Mouse (Mus musculus) natural killer cell, adult 2 months (primary cell): ENCODE data around the gene Dnajc16.
"Not testable (repeated sequence)": the region's sequence is repeated elsewhere in the genome, so short reads cannot be mapped to it uniquely, and the experiment has no call there.

ENCODE experiments used
- DNase-seq, 2 experiments: peaks; one replicate each; pipeline ENCODE4 v3.0.0; 2022; ENCODE audit warnings: low spot score in 2 of 2

The Dnajc16 gene

DNA sequence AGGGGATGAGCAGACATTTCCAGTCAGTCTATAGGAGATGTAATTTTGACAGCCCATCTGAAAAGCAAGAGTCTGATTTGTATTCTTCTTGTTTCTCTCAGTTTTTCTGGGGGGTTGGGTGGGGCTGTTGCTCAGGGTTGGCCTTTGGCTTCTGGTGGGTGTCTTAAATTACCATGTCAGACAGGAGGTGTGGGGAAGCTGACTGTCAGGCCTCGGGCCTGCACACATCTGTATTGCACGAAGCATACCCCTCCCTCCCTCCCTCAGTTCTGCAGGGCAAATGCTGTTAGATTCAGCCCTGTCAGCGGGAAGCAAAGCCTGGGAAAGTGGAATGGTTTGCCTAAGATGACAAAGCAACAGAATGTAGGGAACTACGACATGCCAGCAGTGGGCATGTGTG is 6.2 kb upstream of the Dnajc16 start:
- DNase-seq, result no peak

DNA sequence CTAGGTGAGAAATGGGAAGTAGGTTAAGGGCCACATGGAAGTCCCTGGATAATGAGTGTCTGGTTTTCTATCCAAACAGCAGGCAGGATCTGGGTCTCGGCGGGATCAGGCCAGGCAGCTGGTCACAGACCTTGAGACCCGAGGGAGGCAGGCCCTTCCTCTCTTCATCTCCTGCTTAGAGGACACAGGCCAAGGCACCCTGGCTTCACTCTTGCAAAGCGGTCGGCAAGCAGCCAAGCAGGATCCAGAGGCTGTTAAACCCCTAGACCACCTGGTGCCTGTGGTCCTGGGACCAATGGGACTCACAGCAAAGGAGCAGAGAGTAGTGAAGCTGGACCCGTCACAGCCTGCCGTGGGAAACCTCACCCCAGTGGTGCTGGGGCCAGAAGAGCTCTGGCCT is 5.6 kb upstream of the Dnajc16 start:
- no peak for DNase-seq

DNA sequence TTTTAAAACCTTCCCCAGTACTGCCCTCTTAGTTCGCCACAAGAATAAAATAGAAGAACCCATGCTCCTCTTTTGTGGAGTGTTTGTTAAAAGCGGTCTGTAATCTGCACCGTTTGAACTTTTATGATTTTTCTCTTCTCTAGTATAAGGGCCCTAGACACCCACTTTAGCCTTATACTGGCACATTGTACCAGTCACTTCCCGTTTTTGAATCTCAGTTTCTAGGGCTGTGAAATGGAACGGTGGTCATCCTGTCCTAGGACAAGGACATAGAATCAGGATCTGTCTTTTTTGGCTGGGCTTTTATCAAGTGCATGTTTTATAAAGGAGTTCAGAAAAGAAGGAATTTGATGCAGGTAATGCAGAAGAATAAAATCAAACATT is 3.4 kb upstream of the Dnajc16 start:
- no peak for DNase-seq

DNA sequence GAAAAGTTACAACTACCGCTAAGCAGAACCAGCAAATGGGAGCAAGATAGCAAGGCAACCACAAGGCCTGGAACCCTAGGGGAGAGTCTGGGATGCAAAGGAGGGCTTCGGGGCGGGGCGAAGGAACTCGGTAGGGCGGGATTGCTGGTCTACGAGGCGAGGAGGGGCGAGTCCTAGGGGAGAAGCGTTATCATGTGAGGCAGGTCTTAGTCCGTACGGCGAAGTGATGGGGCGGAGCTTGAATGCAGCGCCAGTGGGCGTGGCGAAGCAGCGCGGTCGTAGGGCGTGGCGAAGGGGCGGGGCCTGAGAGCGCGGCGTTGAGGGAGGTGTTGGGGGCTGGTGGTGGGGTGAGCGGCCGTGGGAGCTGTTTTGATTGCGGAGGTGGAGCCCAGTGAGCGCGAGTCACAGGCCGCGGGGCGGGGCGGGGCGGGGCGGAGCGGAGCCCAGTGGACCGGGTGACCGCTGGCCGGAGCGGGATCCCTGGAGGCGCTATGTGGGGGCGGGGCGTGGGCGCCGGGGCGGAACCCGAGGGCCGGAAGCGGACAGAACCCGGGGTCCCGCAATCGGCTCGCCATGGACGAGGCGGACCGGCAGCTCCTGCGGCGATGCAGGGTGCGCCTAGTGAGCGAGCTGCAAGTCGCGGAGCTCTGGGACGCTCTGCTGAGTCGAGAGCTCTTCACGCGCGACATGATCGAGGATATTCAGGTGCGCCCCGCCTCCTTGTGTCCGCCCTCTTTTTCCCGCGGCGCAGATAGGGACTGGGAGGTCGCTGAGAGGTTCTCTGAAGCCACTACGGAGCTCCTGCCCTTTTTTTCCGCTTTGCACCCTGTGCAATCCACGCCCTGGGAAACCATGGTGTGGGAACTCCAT is 2.8 kb upstream of the Dnajc16 start, which contains the start of gene Casp9:
Gene Casp9, plus strand, starts transcription at position 331 of the 870 bp plus-strand sequence.
- peak; percentile 97 for DNase-seq

DNA sequence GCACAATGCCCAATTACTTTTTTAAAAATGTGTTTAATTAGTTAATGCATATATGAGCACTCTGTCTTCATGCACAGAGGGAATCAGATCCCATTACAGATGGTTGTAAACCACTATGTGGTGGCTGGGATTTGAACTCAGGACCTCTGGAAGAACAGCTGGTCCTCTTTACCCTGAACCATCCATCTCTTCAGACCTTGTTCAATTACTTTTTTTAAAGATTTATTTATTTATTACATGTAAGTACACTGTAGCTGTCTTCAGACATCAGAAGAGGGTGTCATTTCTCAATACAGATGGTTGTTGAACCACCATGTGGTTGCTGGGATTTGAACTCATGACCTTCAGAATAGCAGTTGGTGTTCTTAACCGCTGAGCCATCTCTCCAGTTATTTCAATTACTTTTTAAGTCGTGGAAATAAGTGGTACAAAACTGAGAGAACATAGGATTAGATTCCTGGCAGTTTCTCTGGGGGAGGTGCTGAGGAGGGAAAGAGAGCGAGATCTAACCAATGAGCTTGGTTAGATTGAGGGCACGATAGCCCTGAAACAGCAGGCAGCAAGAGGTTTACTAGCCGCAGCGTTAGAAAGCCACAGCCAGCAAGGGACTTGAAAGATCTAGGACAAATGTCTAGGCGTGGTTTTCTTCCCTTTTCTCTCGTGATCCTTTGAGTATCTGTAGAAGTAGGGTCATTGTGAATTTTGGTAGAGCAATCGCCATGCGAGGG is 2.0 kb upstream of the Dnajc16 start:
- no peak for DNase-seq

DNA sequence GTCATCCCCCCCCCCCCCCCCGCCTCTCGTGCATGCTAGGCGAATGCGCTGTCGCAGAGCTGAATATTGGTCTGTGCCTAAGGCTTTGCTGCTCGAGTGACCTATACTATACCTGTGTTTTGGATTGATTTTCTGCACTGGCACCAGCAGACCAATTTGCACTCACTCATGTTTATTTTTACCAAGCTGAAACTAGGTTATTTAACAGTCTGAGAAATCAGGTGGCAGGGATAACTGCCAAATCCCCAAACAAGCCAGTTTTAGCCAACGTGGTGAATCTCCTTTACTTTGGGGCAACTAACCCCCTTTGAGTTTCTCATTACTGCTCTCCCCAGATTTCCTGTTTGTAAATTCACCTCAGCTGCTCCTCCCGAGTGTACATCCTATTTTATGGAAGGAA is 1.2 kb upstream of the Dnajc16 start:
- no peak for DNase-seq

DNA sequence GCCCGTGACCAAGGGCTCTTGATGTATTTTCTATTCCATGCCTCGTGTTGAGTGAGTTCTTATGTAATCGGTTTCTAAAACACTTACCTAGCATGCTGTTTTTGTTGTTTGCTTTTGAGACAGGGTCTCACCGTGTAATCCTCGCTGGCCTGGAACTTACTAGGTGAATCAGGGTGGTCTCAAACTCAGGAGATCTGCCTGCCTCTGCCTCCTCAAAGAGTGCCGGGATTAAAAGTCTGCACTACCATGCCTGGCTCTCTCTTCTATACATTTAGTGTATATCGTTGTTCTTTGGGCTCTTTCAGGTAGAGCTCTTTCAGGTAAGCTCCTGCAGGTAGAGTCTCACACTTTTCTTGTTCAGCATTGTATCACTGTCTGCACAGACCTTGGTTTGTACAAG is 755 bp upstream of the Dnajc16 start:
- DNase-seq, result no peak

DNA sequence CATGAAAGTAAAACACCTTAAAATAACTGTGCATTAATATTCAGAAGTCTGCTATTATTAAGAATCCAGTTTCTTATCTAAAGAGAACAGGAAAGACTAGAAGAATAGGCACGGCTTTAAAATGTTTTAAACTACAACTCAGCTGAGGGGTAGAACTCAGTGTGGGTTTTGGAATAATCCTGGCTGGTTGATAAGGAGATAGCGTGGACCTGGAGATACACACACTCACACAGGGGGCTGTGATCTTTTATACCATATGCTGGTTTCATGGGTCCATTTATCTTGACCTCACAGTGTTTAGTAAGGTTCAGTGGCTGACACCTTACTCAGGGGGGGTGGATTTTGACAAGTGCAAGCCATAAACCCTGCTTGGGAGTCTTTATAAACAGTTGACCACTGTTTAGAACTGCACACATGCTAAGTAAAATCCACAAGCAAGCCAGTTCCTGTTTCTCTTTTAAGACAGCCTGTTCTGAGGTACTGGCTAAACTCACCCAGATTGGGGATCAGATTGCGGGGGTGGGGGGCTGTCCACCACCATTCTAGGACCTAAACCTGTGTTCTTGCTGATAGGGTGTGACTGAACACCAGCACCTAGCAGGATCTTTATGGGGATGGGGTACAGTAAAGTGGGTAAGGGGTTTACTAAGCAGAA is 1.0 kb downstream of the Dnajc16 start:
- peak in 1 of 2 experiments; percentile 6 for DNase-seq

DNA sequence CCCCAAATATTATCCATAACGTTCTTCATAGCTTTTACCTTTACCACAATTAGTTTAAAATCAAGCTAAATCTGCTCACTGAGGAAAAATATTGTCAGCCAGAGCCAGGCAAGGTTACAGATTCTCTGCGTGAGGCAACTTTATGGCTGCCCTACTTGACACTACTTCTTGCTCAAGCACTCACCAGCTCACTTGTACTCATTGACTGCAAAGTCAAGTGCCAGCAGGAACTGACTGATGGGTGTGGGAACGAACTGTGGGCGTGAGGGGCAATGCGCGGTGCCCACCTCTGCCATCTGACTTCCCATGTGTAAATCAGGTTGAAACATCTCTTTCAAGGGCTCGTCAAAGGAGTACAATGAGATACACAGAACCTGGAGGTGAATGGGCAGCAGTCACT is 3.3 kb downstream of the Dnajc16 start:
- no peak for DNase-seq

DNA sequence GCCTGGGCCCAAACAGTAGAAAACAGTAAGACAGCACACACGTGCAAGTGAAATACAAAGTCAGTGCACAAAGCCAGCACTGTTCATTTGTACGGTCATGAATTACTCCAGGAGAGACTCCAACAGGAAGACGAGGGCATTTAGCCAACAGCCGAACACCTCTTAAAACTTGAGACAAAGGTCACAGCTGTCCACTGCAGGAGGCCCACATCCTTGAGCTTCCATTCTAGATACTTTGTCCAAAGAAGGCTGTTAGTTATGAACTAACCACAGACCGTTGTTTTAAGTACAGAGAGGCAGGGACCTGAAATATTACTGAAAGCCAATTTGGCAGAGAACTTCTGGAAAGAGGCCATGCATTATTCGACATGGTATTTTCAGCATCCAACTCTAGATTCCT is 3.7 kb downstream of the Dnajc16 start:
- no peak for DNase-seq

DNA sequence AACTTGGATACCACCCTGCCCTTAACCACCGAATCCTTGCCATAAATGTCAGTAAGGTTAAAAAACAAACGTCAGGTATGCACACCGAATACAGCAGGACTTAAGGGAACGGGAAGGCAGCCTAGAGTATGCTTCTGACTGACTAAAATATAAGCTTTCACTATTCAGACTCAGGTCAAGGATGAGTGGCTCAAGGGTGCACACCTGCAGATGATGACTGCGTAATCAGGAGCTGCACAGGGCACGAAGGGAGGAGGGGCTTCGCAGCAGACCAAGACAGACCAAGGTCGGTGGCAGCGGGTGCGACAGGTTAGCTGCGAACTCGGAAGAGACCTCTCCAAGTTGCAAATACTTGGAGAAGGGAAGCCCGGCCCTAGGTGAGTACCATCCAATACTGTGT is 4.6 kb downstream of the Dnajc16 start:
- DNase-seq, result no peak

DNA sequence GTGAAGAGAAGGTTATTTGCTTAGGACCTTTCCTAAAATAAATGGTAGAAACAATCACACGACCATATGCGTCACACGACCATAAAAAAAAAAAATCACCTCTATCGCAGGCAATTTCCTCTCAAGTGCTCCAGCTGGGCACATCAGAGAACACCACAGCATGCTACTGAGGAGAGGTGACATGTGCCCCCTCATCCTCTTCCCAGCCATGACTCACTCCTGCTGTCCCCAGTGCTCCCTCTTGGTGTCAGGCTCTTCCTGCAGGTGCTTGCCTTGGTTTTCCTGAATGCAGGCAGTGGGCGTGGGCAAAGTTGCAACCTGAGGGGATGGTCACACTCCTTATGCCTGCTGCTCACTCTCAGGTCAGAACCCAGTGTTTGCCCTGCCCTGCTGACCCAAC is 5.9 kb downstream of the Dnajc16 start:
- DNase-seq, result no peak

DNA sequence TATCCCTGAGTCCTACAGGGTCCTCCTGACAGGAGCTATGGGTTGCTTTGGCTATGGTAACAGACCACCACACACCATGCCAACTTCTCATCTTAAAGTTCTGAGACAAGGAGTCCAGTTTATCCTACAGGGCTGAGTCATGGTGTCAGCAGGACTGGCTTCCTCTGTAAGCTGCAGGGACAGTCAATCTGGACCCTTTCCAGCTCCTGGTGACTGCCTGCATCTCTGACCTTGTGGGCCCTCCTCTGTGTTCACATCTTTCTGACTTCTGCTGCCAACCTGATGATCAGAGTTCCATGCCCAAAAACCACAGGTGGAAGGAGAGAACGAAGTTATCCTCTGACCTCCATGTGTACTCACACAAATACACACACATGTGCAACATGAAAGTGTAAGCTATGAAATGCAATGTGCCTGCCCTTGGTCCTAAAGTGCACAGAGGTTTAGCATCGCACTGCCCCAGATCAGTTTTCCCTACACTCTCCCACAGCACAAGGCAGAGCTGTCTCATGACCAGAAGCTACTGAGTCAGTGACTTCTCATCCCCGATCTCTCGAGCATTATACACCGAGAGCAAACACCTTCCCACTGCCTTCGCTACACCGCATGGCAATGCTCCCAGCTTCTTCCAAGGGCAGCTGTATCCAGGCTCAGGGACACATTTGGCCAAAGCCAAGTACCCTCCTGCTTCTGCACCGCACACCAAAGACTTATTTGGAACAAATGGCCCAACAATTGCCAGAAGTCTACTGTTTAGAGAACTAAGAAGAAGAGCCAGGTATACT is 9.3 kb downstream of the Dnajc16 start:
- DNase-seq, result no peak

DNA sequence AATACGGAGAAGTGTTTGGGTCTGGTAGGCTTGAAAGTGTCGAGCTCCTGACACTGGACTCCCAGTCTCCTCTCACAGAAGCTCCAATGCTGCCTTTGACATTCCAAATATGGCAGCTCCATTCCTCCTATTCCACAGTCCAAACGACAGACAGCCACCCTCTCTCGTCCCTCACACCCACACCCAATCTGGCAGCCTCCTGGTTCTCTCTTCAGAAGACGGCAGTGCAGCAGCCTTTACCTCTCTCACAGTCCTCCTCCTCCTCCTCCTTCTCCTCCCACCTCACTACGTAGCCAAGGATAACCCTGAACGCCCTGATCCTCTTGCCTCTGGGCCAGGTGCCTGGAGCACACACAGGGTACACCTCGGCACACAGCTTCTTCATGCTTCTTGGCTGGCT is 10.9 kb downstream of the Dnajc16 start:
- no peak for DNase-seq

DNA sequence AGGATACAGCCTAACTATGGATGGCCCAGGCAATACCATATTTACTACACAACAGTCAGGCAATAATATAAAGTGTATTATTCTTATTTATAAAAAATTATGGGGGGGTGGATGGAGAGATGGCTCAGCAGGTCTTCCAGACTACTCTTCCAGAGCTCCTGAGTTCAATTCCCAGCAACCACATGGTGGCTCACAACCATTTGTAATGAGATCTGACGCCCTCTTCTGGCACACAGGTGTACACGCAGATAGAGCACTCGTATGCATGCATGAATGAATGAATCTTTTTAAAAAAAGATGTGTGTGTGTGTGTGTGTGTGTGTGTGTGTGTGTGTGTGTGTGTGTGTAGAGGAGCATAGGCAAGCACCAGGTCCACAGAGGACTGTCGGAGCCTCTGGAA is 17.7 kb downstream of the Dnajc16 start:
- not testable (repeated sequence) for DNase-seq

DNA sequence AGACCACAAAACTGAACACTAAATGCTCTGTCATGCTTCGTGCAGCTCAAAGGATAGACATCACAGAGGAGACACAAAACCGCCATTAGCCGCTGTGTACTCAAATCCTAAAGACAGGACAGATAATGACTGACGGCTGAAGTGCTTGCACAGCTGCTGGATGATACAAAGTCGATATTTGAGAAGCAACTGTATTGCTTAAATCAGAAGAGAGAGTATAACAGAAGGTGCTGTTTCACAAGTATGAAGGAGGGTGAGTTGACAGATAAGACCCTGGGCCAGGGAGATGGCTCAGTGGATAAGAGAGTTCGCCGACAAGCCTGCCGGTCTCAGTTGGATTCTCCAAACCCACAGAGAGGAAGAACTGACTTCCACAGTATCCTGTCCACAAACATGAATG is 18.9 kb downstream of the Dnajc16 start:
- no peak for DNase-seq

DNA sequence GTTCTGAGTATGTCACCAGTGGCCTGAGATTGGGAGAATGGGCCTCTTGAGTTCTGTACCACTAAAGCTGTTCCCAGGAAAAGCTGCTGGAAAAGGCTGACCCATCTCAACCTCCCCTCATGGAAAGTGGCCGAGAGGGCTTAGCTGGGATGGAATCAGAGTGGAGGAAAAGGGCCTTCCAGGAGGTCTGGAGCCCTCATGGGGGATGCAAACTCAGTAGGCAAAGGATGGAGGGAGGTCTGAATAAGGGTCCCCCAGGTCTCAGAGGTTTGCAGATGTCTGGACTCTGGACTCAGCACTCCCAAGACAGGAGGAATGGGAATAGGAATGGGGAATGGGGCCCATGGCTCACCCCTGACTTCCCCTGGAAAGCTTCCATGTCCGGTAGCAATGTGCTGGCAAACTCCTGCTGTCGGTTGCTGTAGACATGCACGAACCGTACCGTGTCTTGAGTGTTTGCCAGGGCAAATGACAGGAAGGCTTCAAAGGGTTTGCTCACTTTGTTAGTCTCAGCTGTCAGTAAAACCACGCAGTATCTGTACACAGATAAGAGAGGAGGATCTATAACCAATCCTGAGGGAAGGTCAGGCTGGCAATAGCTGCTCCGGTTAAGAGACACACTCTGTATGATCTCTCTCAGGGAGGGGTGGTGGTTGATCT is 21.1 kb downstream of the Dnajc16 start:
- DNase-seq, result no peak

DNA sequence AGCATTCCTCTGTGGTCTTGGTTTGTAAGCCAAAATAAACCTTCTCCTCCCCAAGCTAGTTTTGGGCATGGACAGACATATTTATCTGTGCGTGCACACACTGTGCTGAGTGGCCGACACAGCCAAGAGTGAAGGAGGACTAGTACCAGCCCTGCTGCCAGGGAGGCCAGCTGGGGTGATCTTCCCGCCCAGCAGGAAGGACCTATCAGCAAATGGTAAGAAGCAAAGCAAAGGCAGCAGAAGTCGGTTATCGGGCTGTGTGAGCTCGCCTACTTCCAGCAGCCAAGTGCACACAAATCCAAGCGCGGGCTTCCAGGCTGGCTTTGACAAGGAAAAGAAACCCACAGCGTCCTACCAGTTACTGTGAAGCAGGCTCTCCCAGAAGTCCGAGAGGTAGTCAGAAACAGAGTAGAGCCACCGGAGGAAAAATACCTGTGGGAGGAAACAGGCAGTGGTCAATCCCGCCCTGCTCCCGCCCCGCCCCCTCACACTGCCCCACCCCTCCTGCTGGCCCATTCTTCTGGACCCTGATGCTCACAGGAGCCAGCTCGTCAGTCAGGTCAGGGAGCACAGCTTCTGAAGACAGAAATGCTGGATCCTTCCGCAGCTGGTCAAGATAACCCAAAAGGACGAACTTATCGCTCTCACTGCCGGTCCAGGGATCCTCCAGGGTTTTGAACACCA is 23.2 kb downstream of the Dnajc16 start:
- DNase-seq, result no peak

DNA sequence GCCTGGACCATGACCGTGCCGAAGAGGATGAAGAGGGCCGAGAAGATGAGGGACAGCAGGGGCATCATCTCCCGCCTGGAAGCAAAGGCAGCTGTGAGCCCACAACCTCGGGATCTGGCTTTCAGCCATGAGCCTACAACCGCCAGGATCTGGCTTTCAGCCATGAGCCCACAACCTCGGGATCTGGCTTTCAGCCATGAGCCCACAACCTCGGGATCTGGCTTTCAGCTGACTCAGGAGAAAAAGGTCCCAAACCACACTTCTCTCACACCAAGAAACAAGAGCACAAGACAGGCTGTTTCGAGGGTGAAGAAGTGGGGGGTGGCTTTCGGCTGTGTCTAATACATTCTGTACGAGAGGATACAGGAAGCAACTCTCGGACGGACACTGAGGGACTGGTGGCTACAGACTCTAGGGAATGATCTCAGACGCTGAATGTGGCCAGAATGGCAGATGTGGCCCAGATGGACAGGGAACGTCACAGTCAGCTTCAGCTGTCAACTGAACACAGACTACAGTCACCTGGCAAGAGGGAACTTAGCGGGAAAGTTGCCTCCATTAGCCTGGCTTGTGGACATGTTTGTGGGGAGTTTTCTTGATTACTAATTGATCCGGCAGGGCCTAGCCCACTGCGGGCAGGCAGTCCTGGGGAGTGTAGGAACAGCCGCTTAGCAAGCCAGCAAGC is 23.9 kb downstream of the Dnajc16 start:
- DNase-seq, result no peak

DNA sequence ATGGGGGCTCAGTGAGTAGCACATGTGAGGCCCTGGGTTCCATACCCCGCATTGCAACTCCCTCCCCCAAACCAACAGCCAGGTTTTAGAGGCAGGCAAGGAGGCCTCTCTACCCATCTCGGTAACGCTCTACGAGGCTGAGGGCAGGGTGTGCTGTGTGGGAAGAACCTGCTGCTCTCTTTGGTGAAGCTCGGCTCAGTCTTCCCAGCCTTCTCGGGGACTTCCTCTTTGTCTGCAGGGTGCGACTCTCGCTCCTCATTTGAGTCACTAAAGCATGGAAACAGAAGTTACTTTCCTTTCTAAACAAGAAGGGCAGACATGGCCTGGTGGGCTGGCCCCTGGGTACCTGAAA is 24.4 kb downstream of the Dnajc16 start:
- DNase-seq, result peak in 1 of 2 experiments; percentile 16
